In genomic region chr12:110845131-110845880, GRCm38 (mm10) we compare ENCODE assay signal across 7 mouse cellular contexts. TPM values are rescaled to one million over a fixed set of nuclear protein-coding genes. Genes with fewer than 3 reads are reported as not detected.
DNase-seq lines count a peak whose midpoint lies in the region; ATAC-seq lines count a peak whose summit lies in the region.

No protein-coding gene starts in this region.

- peaks cover 29% of the 10 kb centered on the region for H3K4me1 ChIP-seq in embryonic facial prominence, embryonic 10.5 days
- H3K4me1 ChIP-seq in limb, embryonic 10.5 days: peaks cover 35% of the 10 kb centered on the region
- peaks cover 36% of the 10 kb centered on the region for H3K4me1 ChIP-seq in midbrain, embryonic 13.5 days (replicated peaks)

- peak; percentile 93 for DNase-seq in adrenal gland, adult 8-10 months
- DNase-seq in embryonic facial prominence, embryonic 10.5 days (ENCODE audit: low spot score): peak; percentile 94
- peak; percentile 76 for DNase-seq in gonadal fat pad, adult 2 months (ENCODE audit: low read depth)
- DNase-seq in kidney, adult 11 months: peak; percentile 95
- DNase-seq in limb, embryonic 10.5 days (ENCODE audit: low spot score): peak; percentile 94
- peak; percentile 92 for DNase-seq in spleen, adult 12 weeks (ENCODE audit: low spot score)

- no peaks in the 10 kb centered on the region for H3K36me3 ChIP-seq in embryonic facial prominence, embryonic 10.5 days (replicated peaks)
- no peaks in the 10 kb centered on the region for H3K36me3 ChIP-seq in limb, embryonic 10.5 days
- no peaks in the 10 kb centered on the region for H3K36me3 ChIP-seq in midbrain, embryonic 13.5 days

- under 1% methylated on average over 36 of the region's 36 CpGs for WGBS in embryonic facial prominence, embryonic 10.5 days
- under 1% methylated on average over 36 of the region's 36 CpGs for WGBS in limb, embryonic 10.5 days
- 1% methylated on average over 36 of the region's 36 CpGs for WGBS in midbrain, embryonic 13.5 days

- H3K4me2 ChIP-seq in midbrain, embryonic 13.5 days (replicated peaks): peak overlapping the region; percentile 57

- H3K27me3 ChIP-seq in embryonic facial prominence, embryonic 10.5 days (replicated peaks; ENCODE audit: low read depth, poor library complexity, severe bottlenecking): peaks cover 32% of the 10 kb centered on the region
- peaks cover 33% of the 10 kb centered on the region for H3K27me3 ChIP-seq in limb, embryonic 10.5 days (ENCODE audit: low read depth, poor library complexity, severe bottlenecking)
- H3K27me3 ChIP-seq in midbrain, embryonic 13.5 days: peaks cover 50% of the 10 kb centered on the region

- peak overlapping the region; percentile 51 for H3K27ac ChIP-seq in embryonic facial prominence, embryonic 10.5 days (replicated peaks)
- H3K27ac ChIP-seq in limb, embryonic 10.5 days: peak overlapping the region; percentile 58; the same call in 1 of the 2 replicates
- H3K27ac ChIP-seq in midbrain, embryonic 13.5 days: no peak overlapping the region

- H3K4me3 ChIP-seq in embryonic facial prominence, embryonic 10.5 days: peak overlapping the region; percentile 65
- H3K4me3 ChIP-seq in limb, embryonic 10.5 days: peak overlapping the region; percentile 54
- peak overlapping the region; percentile 43 for H3K4me3 ChIP-seq in midbrain, embryonic 13.5 days (replicated peaks)

- H3K9me3 ChIP-seq in embryonic facial prominence, embryonic 10.5 days: no peaks in the 10 kb centered on the region
- H3K9me3 ChIP-seq in limb, embryonic 10.5 days (replicated peaks): no peaks in the 10 kb centered on the region
- no peaks in the 10 kb centered on the region for H3K9me3 ChIP-seq in midbrain, embryonic 13.5 days

- peak; percentile 67 for ATAC-seq in midbrain, embryonic 13.5 days

- H3K9ac ChIP-seq in midbrain, embryonic 13.5 days (replicated peaks): peak overlapping the region; percentile 55

RNA-seq across cellular contexts. Expression of gene Mok, which starts 4.6 kb away (rescaled TPM):
- total RNA-seq in adrenal gland, adult 8-10 months (2022): 1 to 10 TPM; 1.4 to 3.7 (median 2.5) TPM
- polyA plus RNA-seq in embryonic facial prominence, embryonic 10.5 days (2016; fragmentation: Nextera tagmentation; extraction: Ambion mirVana): 7.2 and 10.1 TPM in 2 replicates
- 1.9 and 3.1 TPM in 2 replicates for polyA plus RNA-seq in gonadal fat pad, adult 2 months (2012; rRNA removed)
- 6.0 and 6.5 TPM in 2 replicates for polyA plus RNA-seq in limb, embryonic 10.5 days (2016; fragmentation: Nextera tagmentation; extraction: Ambion mirVana)
- polyA plus RNA-seq in midbrain, embryonic 13.5 days (2015; fragmentation: Nextera tagmentation; extraction: Ambion mirVana): 12.1 and 12.2 TPM in 2 replicates

RNA-seq across cellular contexts. Expression of gene Zfp839, which starts 4.7 kb away (rescaled TPM):
- 10 to 100 TPM; 15.5 to 22.4 (median 18.4) TPM for total RNA-seq in adrenal gland, adult 8-10 months (2022)
- 5.6 and 6.1 TPM in 2 replicates for polyA plus RNA-seq in embryonic facial prominence, embryonic 10.5 days (2016; fragmentation: Nextera tagmentation; extraction: Ambion mirVana)
- polyA plus RNA-seq in gonadal fat pad, adult 2 months (2012; rRNA removed): 7.0 and 8.2 TPM in 2 replicates
- 3.9 and 6.2 TPM in 2 replicates for polyA plus RNA-seq in limb, embryonic 10.5 days (2016; fragmentation: Nextera tagmentation; extraction: Ambion mirVana)
- 3.9 and 4.3 TPM in 2 replicates for polyA plus RNA-seq in midbrain, embryonic 13.5 days (2015; fragmentation: Nextera tagmentation; extraction: Ambion mirVana)

RNA-seq across cellular contexts. Expression of gene Cinp, which starts 43.6 kb away (rescaled TPM):
- 10 to 100 TPM; 37.4 to 39.6 (median 38.6) TPM for total RNA-seq in adrenal gland, adult 8-10 months (2022)
- 86.9 and 91.3 TPM in 2 replicates for polyA plus RNA-seq in embryonic facial prominence, embryonic 10.5 days (2016; fragmentation: Nextera tagmentation; extraction: Ambion mirVana)
- polyA plus RNA-seq in gonadal fat pad, adult 2 months (2012; rRNA removed): 36.5 and 47.3 TPM in 2 replicates
- polyA plus RNA-seq in limb, embryonic 10.5 days (2016; fragmentation: Nextera tagmentation; extraction: Ambion mirVana): 88.4 and 114 TPM in 2 replicates
- polyA plus RNA-seq in midbrain, embryonic 13.5 days (2015; fragmentation: Nextera tagmentation; extraction: Ambion mirVana): 64.7 and 67.4 TPM in 2 replicates

RNA-seq across cellular contexts. Expression of gene Tecpr2, which starts 43.8 kb away (rescaled TPM):
- total RNA-seq in adrenal gland, adult 8-10 months (2022): 10 to 100 TPM; 10.1 to 16.4 (median 12.9) TPM
- polyA plus RNA-seq in embryonic facial prominence, embryonic 10.5 days (2016; fragmentation: Nextera tagmentation; extraction: Ambion mirVana): 6.2 and 6.5 TPM in 2 replicates
- 7.0 and 7.9 TPM in 2 replicates for polyA plus RNA-seq in gonadal fat pad, adult 2 months (2012; rRNA removed)
- polyA plus RNA-seq in limb, embryonic 10.5 days (2016; fragmentation: Nextera tagmentation; extraction: Ambion mirVana): 6.0 and 6.7 TPM in 2 replicates
- 6.2 and 6.8 TPM in 2 replicates for polyA plus RNA-seq in midbrain, embryonic 13.5 days (2015; fragmentation: Nextera tagmentation; extraction: Ambion mirVana)
